Mouse (Mus musculus) spleen, adult 2 months (tissue): ENCODE measurements at regions not wholly inside any gene's neighbourhood (a gene's known extent, or its start where the extent isn't known, plus 50 kb on each side); places are given as distances from the start of the nearest gene placed in this dataset.

Source experiments
- DNase-seq, 2 experiments: peaks; one replicate each; pipeline versions ENCODE4 v3.0.0 to v3.0.0-alpha.2; 2012 to 2021; ENCODE audit warnings: low spot score in 2 of 2, low read depth in 1 of 2
- H3K27ac ChIP-seq: fragments of 200-500 bp; 2 replicates; pipeline ENCODE4 v1.5.1; 2012; ENCODE audit warnings: low read length, inconsistent platforms; ENCODE audit not compliant: insufficient read depth
- H3K27me3 ChIP-seq: fragments of 200-500 bp; 2 replicates; pipeline ENCODE4 v1.6.1; 2012; ENCODE audit warnings: mild to moderate bottlenecking, moderate library complexity, low read length, inconsistent platforms; ENCODE audit not compliant: control insufficient read depth, insufficient read depth
- H3K36me3 ChIP-seq: fragments of 200-500 bp; 2 replicates; pipeline ENCODE4 v1.6.1; 2012; ENCODE audit warnings: mild to moderate bottlenecking, low read length, inconsistent platforms; ENCODE audit not compliant: control insufficient read depth, insufficient read depth
- H3K4me1 ChIP-seq: fragments of 200-500 bp; 2 replicates; pipeline ENCODE4 v1.6.1; 2011; ENCODE audit warnings: inconsistent platforms; ENCODE audit not compliant: control insufficient read depth, insufficient read depth, insufficient read length
- H3K4me3 ChIP-seq: fragments of 200-500 bp; 2 replicates; pipeline ENCODE4 v1.5.1; 2011; ENCODE audit warnings: mild to moderate bottlenecking, inconsistent platforms; ENCODE audit not compliant: insufficient read depth, insufficient read length; ENCODE audit errors: extremely low read depth
- CTCF ChIP-seq: fragments of 200-500 bp; IDR thresholded peaks from 2 replicates; pipeline ENCODE4 v1.5.1; 2011; ENCODE audit warnings: mild to moderate bottlenecking, inconsistent platforms; ENCODE audit not compliant: insufficient read depth, insufficient read length, insufficient replicate concordance; ENCODE audit errors: extremely low read depth
- POLR2A ChIP-seq: fragments of 200-500 bp; IDR thresholded peaks from 2 replicates; pipeline ENCODE4 v1.6.1; 2011; ENCODE audit warnings: low read depth, low read length, inconsistent platforms
- WGBS: fragments of 180-500 bp; shearing (Covaris S2); methylation state at CpG from one replicate; pipeline ENCODE4 v1.1.7; 2018; 5-methylcytosine and 5-hydroxymethylcytosine counted together

- Histone ChIP-seq H3K27ac (no peak overlapping the region), H3K4me1 (no peaks in the 10 kb centered on the region), H3K27me3 (no peaks in the 10 kb centered on the region), H3K4me3 (no peak overlapping the region), H3K36me3 (no peaks in the 10 kb centered on the region)
- DNase-seq, result no peak
- WGBS, result 62% methylated on average over 6 of the region's 6 CpGs
- TF ChIP-seq CTCF (no peak), POLR2A (no peak)
Measured at GRCm38 (mm10) chr4:105911678-105912077, 122.0 kb downstream of the Gm12728 start.

- no peak for DNase-seq
- no peaks in the 10 kb centered on the region for H3K27me3 ChIP-seq
- WGBS, result 87% methylated on average over 4 of the region's 4 CpGs
Measured at GRCm38 (mm10) chr4:105912296-105912695, 122.6 kb downstream of the Gm12728 start.

GRCm38 (mm10) chr4:105914996-105915395 lies 125.3 kb downstream of the Gm12728 start:
- H3K36me3 ChIP-seq, result no peaks in the 10 kb centered on the region
- WGBS, result 32% methylated on average over 6 of the region's 6 CpGs
- H3K4me1 ChIP-seq, result no peaks in the 10 kb centered on the region
- H3K27ac ChIP-seq, result no peak overlapping the region
- TF ChIP-seq CTCF (peak; percentile 18; the same call in 1 of the 2 replicates), POLR2A (no peak)
- H3K27me3 ChIP-seq, result no peaks in the 10 kb centered on the region
- H3K4me3 ChIP-seq, result no peak overlapping the region
- DNase-seq, result no peak

More at GRCm38 (mm10) chr4:105912296-105912695, 122.6 kb downstream of the Gm12728 start:
- H3K36me3 ChIP-seq, result no peaks in the 10 kb centered on the region
- no peak for TF ChIP-seq CTCF
- no peak for TF ChIP-seq POLR2A
- H3K4me1 ChIP-seq, result no peaks in the 10 kb centered on the region
- H3K4me3 ChIP-seq, result no peak overlapping the region
- H3K27ac ChIP-seq, result no peak overlapping the region

- WGBS, result 93% methylated on average over 9 of the region's 9 CpGs
- TF ChIP-seq POLR2A (no peak), CTCF (no peak)
- H3K4me3 ChIP-seq, result no peak overlapping the region
- no peaks in the 10 kb centered on the region for H3K4me1 ChIP-seq
- H3K36me3 ChIP-seq, result no peaks in the 10 kb centered on the region
- no peak overlapping the region for H3K27ac ChIP-seq
- DNase-seq, result no peak
- no peaks in the 10 kb centered on the region for H3K27me3 ChIP-seq
Measured at GRCm38 (mm10) chr4:105916229-105916628, 126.6 kb downstream of the Gm12728 start.

- Histone ChIP-seq H3K4me1 (no peaks in the 10 kb centered on the region), H3K27ac (no peak overlapping the region), H3K4me3 (no peak overlapping the region), H3K36me3 (no peaks in the 10 kb centered on the region), H3K27me3 (no peaks in the 10 kb centered on the region)
- 69% methylated on average over 6 of the region's 6 CpGs for WGBS
- no peak for TF ChIP-seq CTCF
- no peak for TF ChIP-seq POLR2A
- DNase-seq, result no peak
Measured at GRCm38 (mm10) chr4:105924781-105925382, 135.2 kb downstream of the Gm12728 start.

GRCm38 (mm10) chr4:105925506-105925905 lies 135.8 kb downstream of the Gm12728 start:
- DNase-seq, result no peak
- TF ChIP-seq POLR2A (no peak), CTCF (no peak)

GRCm38 (mm10) chr4:105929658-105930057 lies 140.0 kb downstream of the Gm12728 start:
- 91% methylated on average over 10 of the region's 10 CpGs for WGBS
- TF ChIP-seq POLR2A (no peak), CTCF (no peak)

More at GRCm38 (mm10) chr4:105925506-105925905, 135.8 kb downstream of the Gm12728 start:
- 90% methylated on average over 2 of the region's 2 CpGs for WGBS
- H3K4me1 ChIP-seq, result no peaks in the 10 kb centered on the region
- no peaks in the 10 kb centered on the region for H3K36me3 ChIP-seq
- no peaks in the 10 kb centered on the region for H3K27me3 ChIP-seq
- no peak overlapping the region for H3K27ac ChIP-seq
- no peak overlapping the region for H3K4me3 ChIP-seq

More at GRCm38 (mm10) chr4:105929658-105930057, 140.0 kb downstream of the Gm12728 start:
- Histone ChIP-seq H3K4me3 (no peak overlapping the region), H3K27ac (no peak overlapping the region), H3K27me3 (no peaks in the 10 kb centered on the region), H3K4me1 (no peaks in the 10 kb centered on the region), H3K36me3 (no peaks in the 10 kb centered on the region)
- no peak for DNase-seq
